Mouse (Mus musculus) forebrain, embryonic 12.5 days (tissue): ENCODE results near the gene Bysl. TPM values are rescaled to one million over a fixed set of nuclear protein-coding genes. Genes with fewer than 3 reads are reported as not detected.

Experiments
- ATAC-seq: fragments of 200-750 bp; cut with Nextera tagmentation; 2 replicates; pipeline ENCODE4 v1.8.0; 2017; ENCODE audit warnings: moderate TSS enrichment; ENCODE audit not compliant: low FRiP score
- H3K27ac ChIP-seq: fragments of 300-500 bp; sonication (generic); 2 replicates; pipeline ENCODE4 v1.5.1; 2016; ENCODE audit warnings: mild to moderate bottlenecking
- H3K27me3 ChIP-seq: fragments of 300-500 bp; sonication (generic); 2 replicates; pipeline ENCODE4 v1.6.1; 2016; ENCODE audit warnings: mild to moderate bottlenecking
- H3K36me3 ChIP-seq: fragments of 300-500 bp; sonication (generic); replicated peaks from 2 replicates; pipeline ENCODE4 v1.6.1; 2016; ENCODE audit warnings: mild to moderate bottlenecking
- H3K4me1 ChIP-seq: fragments of 300-500 bp; sonication (generic); 2 replicates; pipeline ENCODE4 v1.6.1; 2016
- H3K4me2 ChIP-seq: fragments of 300-500 bp; sonication (generic); 2 replicates; pipeline ENCODE4 v1.6.1; 2016; ENCODE audit warnings: mild to moderate bottlenecking, moderate library complexity
- H3K4me3 ChIP-seq: fragments of 300-500 bp; sonication (generic); replicated peaks from 2 replicates; pipeline ENCODE4 v1.5.1; 2016; ENCODE audit warnings: mild to moderate bottlenecking
- H3K9ac ChIP-seq: fragments of 300-500 bp; sonication (generic); 2 replicates; pipeline ENCODE4 v1.6.1; 2016; ENCODE audit warnings: mild to moderate bottlenecking
- H3K9me3 ChIP-seq: fragments of 300-500 bp; sonication (generic); 2 replicates; pipeline ENCODE4 v1.6.1; 2016
- WGBS: fragments of 180-500 bp; shearing (Covaris S2); methylation state at CpG from one replicate; pipeline ENCODE4 v1.1.7; 2016; 5-methylcytosine and 5-hydroxymethylcytosine counted together
- polyA plus RNA-seq: library from polyadenylated mRNA; unstranded; fragments of >200 nt; fragmentation: Nextera tagmentation; extraction: Ambion mirVana; gene quantifications from 2 replicates; pipeline ENCODE4 v1.2.1, GENCODE M21; 2016

The Bysl gene
- polyA plus RNA-seq, 1 experiment from 2014 or later = 32.7 TPM

DNA sequence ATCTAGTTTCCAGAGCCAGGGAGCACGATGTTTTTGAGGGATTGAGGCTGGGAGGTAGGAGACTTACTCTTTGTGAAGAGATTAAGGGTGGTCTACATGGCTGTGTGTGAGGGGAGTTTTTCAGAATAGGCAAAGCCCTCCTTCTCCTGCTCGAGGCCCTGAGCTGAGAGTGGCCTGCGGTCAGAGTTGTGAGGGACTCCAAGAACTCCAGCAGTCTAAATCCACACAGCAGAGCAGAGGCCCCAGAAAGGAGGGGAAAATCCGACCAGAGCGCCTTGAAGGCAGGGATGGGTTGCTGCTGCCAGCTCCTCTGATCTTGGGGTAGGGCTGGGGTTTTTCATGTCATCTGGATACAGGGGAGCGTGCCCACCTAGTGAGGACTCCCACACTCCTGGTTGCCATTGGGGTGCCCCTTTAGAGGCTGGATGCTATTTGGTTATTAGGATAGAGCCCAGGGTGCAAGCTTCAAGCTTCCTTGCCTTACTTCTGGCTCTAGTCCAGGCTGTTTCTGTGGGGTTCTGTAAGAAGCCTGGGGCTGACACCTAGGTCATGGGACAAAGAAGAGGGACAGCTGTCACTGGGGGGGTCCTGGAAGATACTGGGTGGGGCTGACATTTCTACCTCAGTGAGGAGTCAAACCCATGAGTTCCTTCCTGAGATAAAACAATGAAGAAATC, 15.0 kb downstream of the Bysl start:
- Histone ChIP-seq H3K27ac (peak overlapping the region; percentile 96), H3K4me3 (peak overlapping the region; percentile 77), H3K9me3 (no peaks in the 10 kb centered on the region), H3K9ac (peak overlapping the region; percentile 84), H3K4me1 (peaks cover 49% of the 10 kb centered on the region), H3K4me2 (peak overlapping the region; percentile 93), H3K36me3 (peaks cover 32% of the 10 kb centered on the region), H3K27me3 (no peaks in the 10 kb centered on the region)
- ATAC-seq = no peak
- WGBS = 19% methylated on average over 6 of the region's 6 CpGs

DNA sequence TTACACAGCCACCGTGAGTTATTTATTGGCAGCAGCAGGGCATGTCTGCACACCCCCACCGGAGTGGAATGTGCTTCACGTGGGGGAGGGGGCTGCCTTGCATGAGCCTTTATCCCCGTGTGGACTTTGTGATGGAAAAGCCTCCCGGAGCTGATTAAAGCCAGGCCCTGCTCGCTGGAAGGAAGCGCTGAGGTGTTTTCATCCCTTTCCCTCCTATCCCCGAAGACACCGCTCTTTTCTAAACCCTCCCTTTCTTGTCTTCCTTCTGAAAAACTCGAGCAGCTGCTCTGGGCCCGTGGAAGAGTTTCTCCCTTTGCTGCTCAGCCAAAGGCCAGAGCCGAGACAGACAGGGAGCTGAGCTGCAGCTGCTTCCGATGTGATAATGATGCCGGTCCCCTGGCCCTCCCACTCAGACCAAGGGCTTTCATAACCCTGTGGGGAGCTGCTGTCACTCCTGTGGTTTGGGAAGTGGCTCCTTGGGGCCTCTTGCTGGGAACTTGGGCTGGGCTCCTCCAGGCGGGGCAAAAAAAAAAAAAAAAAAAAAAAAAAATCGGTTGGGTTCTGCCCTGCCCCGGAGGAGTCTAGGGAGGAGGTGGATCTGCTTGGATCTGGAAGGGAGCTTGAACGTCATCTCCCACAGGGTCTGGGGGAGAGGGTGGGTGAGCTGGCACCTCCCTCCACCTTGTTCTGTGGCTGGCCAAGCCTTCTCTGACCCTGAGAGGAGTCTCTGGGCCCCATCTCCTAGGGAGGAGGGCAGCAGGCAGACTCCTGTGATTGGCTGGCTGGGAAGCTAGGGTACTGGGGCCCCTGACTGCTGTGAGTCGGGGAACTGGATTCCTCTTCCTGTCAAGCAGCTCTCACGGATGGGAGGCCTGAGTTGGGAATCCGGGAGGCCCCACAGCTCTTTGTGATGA, 15.8 kb downstream of the Bysl start:
- peak overlapping the region; percentile 77 for H3K4me3 ChIP-seq
- WGBS = 0% methylated on average over 21 of the region's 21 CpGs
- peaks cover 49% of the 10 kb centered on the region for H3K4me1 ChIP-seq
- H3K9ac ChIP-seq = peak overlapping the region; percentile 84
- H3K9me3 ChIP-seq = no peaks in the 10 kb centered on the region
- peak overlapping the region; percentile 96 for H3K27ac ChIP-seq
- H3K36me3 ChIP-seq = peaks cover 24% of the 10 kb centered on the region
- ATAC-seq = peak; percentile 44
- H3K27me3 ChIP-seq = no peaks in the 10 kb centered on the region
- peak overlapping the region; percentile 93 for H3K4me2 ChIP-seq

DNA sequence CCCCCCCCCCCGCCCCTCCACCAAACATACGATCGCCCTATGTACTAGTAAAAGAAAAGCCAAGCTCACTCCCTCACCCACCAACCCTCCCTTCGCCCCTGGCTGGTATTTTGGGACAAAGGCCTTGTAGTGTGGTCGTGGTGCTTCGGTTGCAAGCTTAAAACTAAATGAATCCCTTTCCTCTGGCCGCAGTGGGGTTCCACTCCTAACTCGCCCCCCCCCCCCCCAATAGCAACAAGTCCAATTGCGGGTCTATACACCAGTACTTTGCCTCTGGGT, 16.4 kb downstream of the Bysl start:
- peak overlapping the region; percentile 84 for H3K9ac ChIP-seq
- WGBS = 0% methylated on average over 7 of the region's 9 CpGs
- peak overlapping the region; percentile 77 for H3K4me3 ChIP-seq
- peaks cover 19% of the 10 kb centered on the region for H3K36me3 ChIP-seq
- peak overlapping the region; percentile 93 for H3K4me2 ChIP-seq
- no peak for ATAC-seq
- no peaks in the 10 kb centered on the region for H3K27me3 ChIP-seq
- no peaks in the 10 kb centered on the region for H3K9me3 ChIP-seq
- H3K27ac ChIP-seq = peak overlapping the region; percentile 96
- peaks cover 49% of the 10 kb centered on the region for H3K4me1 ChIP-seq

GRCm38 (mm10) chr17:47594183-47594968, 16.9 kb downstream of the Bysl start:
- H3K9ac ChIP-seq = peak overlapping the region; percentile 84
- H3K9me3 ChIP-seq = no peaks in the 10 kb centered on the region
- H3K4me1 ChIP-seq = peaks cover 49% of the 10 kb centered on the region
- peak overlapping the region; percentile 96 for H3K27ac ChIP-seq
- peak overlapping the region; percentile 77 for H3K4me3 ChIP-seq
- no peak for ATAC-seq
- WGBS = under 1% methylated on average over 41 of the region's 43 CpGs
- H3K4me2 ChIP-seq = peak overlapping the region; percentile 93
- H3K36me3 ChIP-seq = peaks cover 13% of the 10 kb centered on the region
- H3K27me3 ChIP-seq = no peaks in the 10 kb centered on the region

- H3K9ac ChIP-seq = peak overlapping the region; percentile 84
- peaks cover 8% of the 10 kb centered on the region for H3K36me3 ChIP-seq
- peak overlapping the region; percentile 96 for H3K27ac ChIP-seq
- H3K9me3 ChIP-seq = no peaks in the 10 kb centered on the region
- H3K4me1 ChIP-seq = peaks cover 49% of the 10 kb centered on the region
- peak overlapping the region; percentile 93 for H3K4me2 ChIP-seq
- WGBS = 0% methylated on average over 13 of the region's 13 CpGs
- H3K4me3 ChIP-seq = peak overlapping the region; percentile 77
- no peaks in the 10 kb centered on the region for H3K27me3 ChIP-seq
- peak; percentile 5; the same call in 1 of the 2 replicates for ATAC-seq
Observed at GRCm38 (mm10) chr17:47593854-47594182, 17.5 kb downstream of the Bysl start.

DNA sequence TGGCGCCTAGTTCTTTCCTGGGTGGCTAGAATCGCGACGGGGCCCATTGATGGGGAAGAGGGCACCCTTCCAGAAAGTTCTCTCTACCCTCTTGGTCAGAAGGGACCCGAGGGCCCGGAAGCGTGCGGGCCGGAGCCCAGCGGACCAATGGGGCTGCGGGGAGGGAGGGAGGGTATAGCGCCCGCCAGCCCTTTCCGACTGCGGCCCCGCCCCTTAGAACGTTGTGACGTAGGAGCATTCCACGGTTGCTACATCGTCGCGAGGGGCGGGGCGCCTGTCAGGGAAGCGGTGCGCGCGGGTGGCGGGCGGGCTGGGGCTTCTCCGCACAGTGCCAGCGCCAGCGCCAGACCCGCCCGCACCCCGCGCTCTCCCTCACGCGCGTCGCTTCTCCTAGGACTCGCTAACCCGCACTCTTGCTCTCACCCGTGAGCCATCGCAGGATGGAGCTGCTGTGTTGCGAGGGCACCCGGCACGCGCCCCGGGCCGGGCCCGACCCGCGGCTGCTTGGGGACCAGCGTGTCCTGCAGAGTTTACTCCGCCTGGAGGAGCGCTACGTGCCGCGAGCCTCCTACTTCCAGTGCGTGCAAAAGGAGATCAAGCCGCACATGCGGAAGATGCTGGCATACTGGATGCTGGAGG, 18.0 kb downstream of the Bysl start:
- Histone ChIP-seq H3K36me3 (peaks cover 3% of the 10 kb centered on the region; the same call in 1 of the 2 replicates), H3K4me2 (peak overlapping the region; percentile 93), H3K4me3 (peak overlapping the region; percentile 77), H3K27me3 (no peaks in the 10 kb centered on the region), H3K9ac (peak overlapping the region; percentile 84), H3K27ac (peak overlapping the region; percentile 96), H3K4me1 (peaks cover 48% of the 10 kb centered on the region), H3K9me3 (no peaks in the 10 kb centered on the region)
- peak; percentile 84 for ATAC-seq
- under 1% methylated on average over 50 of the region's 63 CpGs for WGBS

GRCm38 (mm10) chr17:47591073-47591472, 20.2 kb downstream of the Bysl start:
- Histone ChIP-seq H3K4me1 (peaks cover 26% of the 10 kb centered on the region), H3K27ac (no peak overlapping the region), H3K9me3 (no peaks in the 10 kb centered on the region), H3K27me3 (no peaks in the 10 kb centered on the region), H3K4me3 (no peak overlapping the region), H3K4me2 (no peak overlapping the region), H3K9ac (no peak overlapping the region), H3K36me3 (no peaks in the 10 kb centered on the region)
- ATAC-seq = no peak
- 90% methylated on average over 3 of the region's 3 CpGs for WGBS

GRCm38 (mm10) chr17:47588517-47588916, 22.8 kb downstream of the Bysl start:
- Histone ChIP-seq H3K9me3 (no peaks in the 10 kb centered on the region), H3K4me2 (no peak overlapping the region), H3K27ac (no peak overlapping the region), H3K9ac (no peak overlapping the region), H3K27me3 (no peaks in the 10 kb centered on the region), H3K36me3 (no peaks in the 10 kb centered on the region), H3K4me3 (no peak overlapping the region), H3K4me1 (peaks cover 4% of the 10 kb centered on the region; the same call in 1 of the 2 replicates)
- no peak for ATAC-seq
- WGBS = 84% methylated on average over 8 of the region's 8 CpGs

- no peak overlapping the region for H3K4me2 ChIP-seq
- no peaks in the 10 kb centered on the region for H3K4me1 ChIP-seq
- H3K9ac ChIP-seq = no peak overlapping the region
- H3K27me3 ChIP-seq = no peaks in the 10 kb centered on the region
- no peaks in the 10 kb centered on the region for H3K9me3 ChIP-seq
- no peak overlapping the region for H3K27ac ChIP-seq
- H3K36me3 ChIP-seq = no peaks in the 10 kb centered on the region
- WGBS = 90% methylated on average over 4 of the region's 4 CpGs
- H3K4me3 ChIP-seq = no peak overlapping the region
- no peak for ATAC-seq
Observed at GRCm38 (mm10) chr17:47580962-47581361, 30.3 kb downstream of the Bysl start.

GRCm38 (mm10) chr17:47578655-47579054, 32.6 kb downstream of the Bysl start:
- WGBS = 82% methylated on average over 6 of the region's 6 CpGs
- Histone ChIP-seq H3K27ac (no peak overlapping the region), H3K4me2 (no peak overlapping the region), H3K9ac (no peak overlapping the region), H3K9me3 (no peaks in the 10 kb centered on the region), H3K4me1 (no peaks in the 10 kb centered on the region), H3K4me3 (no peak overlapping the region), H3K36me3 (no peaks in the 10 kb centered on the region), H3K27me3 (no peaks in the 10 kb centered on the region)
- ATAC-seq = no peak

DNA sequence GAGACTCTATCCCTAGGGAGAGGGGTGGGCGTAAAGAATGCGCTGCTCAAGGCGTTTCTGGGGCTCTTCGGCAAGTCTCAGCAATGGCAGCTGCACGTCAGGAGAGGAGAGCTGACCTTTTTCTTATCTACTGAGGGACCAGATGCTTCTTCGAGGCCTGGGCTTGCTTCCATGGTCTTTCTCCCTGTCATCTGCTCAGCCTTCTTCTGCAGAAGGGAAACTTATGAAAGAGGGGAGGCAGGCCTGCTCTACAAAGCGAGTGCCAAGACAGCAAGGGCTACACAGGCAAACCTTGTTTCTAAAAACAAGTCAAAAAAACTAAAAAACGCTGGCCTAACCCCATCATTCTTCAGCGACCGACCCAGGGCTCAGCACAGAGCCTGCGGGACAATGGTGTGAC, 36.5 kb downstream of the Bysl start:
- Histone ChIP-seq H3K27ac (no peak overlapping the region), H3K9ac (no peak overlapping the region), H3K4me1 (peaks cover 8% of the 10 kb centered on the region; the same call in 1 of the 2 replicates), H3K4me2 (no peak overlapping the region), H3K4me3 (no peak overlapping the region), H3K36me3 (no peaks in the 10 kb centered on the region), H3K27me3 (no peaks in the 10 kb centered on the region), H3K9me3 (no peaks in the 10 kb centered on the region)
- 78% methylated on average over 11 of the region's 11 CpGs for WGBS
- ATAC-seq = no peak

GRCm38 (mm10) chr17:47574028-47574427, 37.3 kb downstream of the Bysl start:
- Histone ChIP-seq H3K36me3 (no peaks in the 10 kb centered on the region), H3K4me1 (peaks cover 8% of the 10 kb centered on the region; the same call in 1 of the 2 replicates), H3K27me3 (no peaks in the 10 kb centered on the region), H3K27ac (no peak overlapping the region), H3K9me3 (no peaks in the 10 kb centered on the region), H3K9ac (no peak overlapping the region), H3K4me3 (no peak overlapping the region), H3K4me2 (no peak overlapping the region)
- no peak for ATAC-seq
- WGBS = 81% methylated on average over 8 of the region's 8 CpGs
